Mouse (Mus musculus) neural tube, embryonic 11.5 days (tissue): Measurements from ENCODE around the gene Dop1a. TPM values are rescaled to one million over a fixed set of nuclear protein-coding genes. Genes with fewer than 3 reads are reported as not detected.

Experiments
- polyA plus RNA-seq: library from polyadenylated mRNA; unstranded; fragments of >200 nt; fragmentation: Nextera tagmentation; extraction: Ambion mirVana; gene quantifications from 2 replicates; pipeline ENCODE4 v1.2.1, GENCODE M21; 2014

The Dop1a gene
- polyA plus RNA-seq, 1 experiment from 2014 or later = 16.5 TPM

Other genes starting within 250 kb of the Dop1a start
- 6.9 and 8.3 TPM in 2 replicates for gene Ube2cbp, start 2.2 kb upstream of the Dop1a start, polyA plus RNA-seq
- 35.7 and 39.4 TPM in 2 replicates for gene Pgm3, start 104.7 kb downstream of the Dop1a start, polyA plus RNA-seq
- 2.7 and 3.6 TPM in 2 replicates for gene Rwdd2a, start 104.8 kb downstream of the Dop1a start, polyA plus RNA-seq
- 15.8 and 18.2 TPM in 2 replicates for gene Me1, start 228.8 kb downstream of the Dop1a start, polyA plus RNA-seq